Mouse (Mus musculus) heart, embryonic 14.5 days (tissue): Measurements from ENCODE around the gene Kmt2c. TPM values are rescaled to one million over a fixed set of nuclear protein-coding genes. Genes with fewer than 3 reads are reported as not detected.

ENCODE experiments used
- ATAC-seq: fragments of 200-750 bp; cut with Nextera tagmentation; 2 replicates; pipeline ENCODE4 v1.8.0; 2017; ENCODE audit warnings: low read depth, moderate TSS enrichment; ENCODE audit not compliant: insufficient number of reproducible peaks, insufficient read depth, low FRiP score
- H3K27ac ChIP-seq, 2 experiments: fragments of 200-500 bp in 1 of 2; fragments of 300-500 bp in 1 of 2; sonication (generic) in 1 of 2; replicated peaks in 1 of 2; 2 replicates each; pipeline ENCODE4 v1.5.1; 2012 to 2014; ENCODE audit warnings: low read depth in 2 of 2, low read length in 2 of 2, control low read depth in 1 of 2, mild to moderate bottlenecking in 1 of 2, mixed read lengths in 1 of 2; ENCODE audit not compliant: control insufficient read depth in 1 of 2, insufficient read depth in 1 of 2
- H3K27me3 ChIP-seq: fragments of 300-500 bp; sonication (generic); 2 replicates; pipeline ENCODE4 v1.6.1; 2014; ENCODE audit warnings: mild to moderate bottlenecking, low read length, control low read depth; ENCODE audit not compliant: control insufficient read depth, insufficient read depth
- H3K36me3 ChIP-seq: fragments of 300-500 bp; sonication (generic); 2 replicates; pipeline ENCODE4 v1.6.1; 2014; ENCODE audit warnings: mild to moderate bottlenecking, control low read depth, low read length, mixed read lengths; ENCODE audit not compliant: control insufficient read depth, insufficient read depth
- H3K4me1 ChIP-seq, 2 experiments: fragments of 200-500 bp in 1 of 2; fragments of 300-500 bp in 1 of 2; sonication (generic) in 1 of 2; 2 replicates each; pipeline ENCODE4 v1.6.1; 2012 to 2014; ENCODE audit warnings: low read length in 2 of 2, control low read depth in 1 of 2, mixed read lengths in 1 of 2; ENCODE audit not compliant: control insufficient read depth in 2 of 2, insufficient read depth in 2 of 2
- H3K4me2 ChIP-seq: fragments of 300-500 bp; sonication (generic); 2 replicates; pipeline ENCODE4 v1.6.1; 2014; ENCODE audit warnings: mild to moderate bottlenecking, low read length
- H3K4me3 ChIP-seq, 2 experiments: fragments of 200-500 bp in 1 of 2; fragments of 300-500 bp in 1 of 2; sonication (generic) in 1 of 2; 2 replicates each; pipeline ENCODE4 v1.5.1; 2012 to 2014; ENCODE audit warnings: low read length in 2 of 2, mild to moderate bottlenecking in 2 of 2, control low read depth in 1 of 2, low read depth in 1 of 2, moderate library complexity in 1 of 2; ENCODE audit not compliant: control insufficient read depth in 1 of 2, insufficient read depth in 1 of 2
- H3K9ac ChIP-seq: fragments of 300-500 bp; sonication (generic); 2 replicates; pipeline ENCODE4 v1.6.1; 2014; ENCODE audit warnings: mild to moderate bottlenecking, low read length
- H3K9me3 ChIP-seq: fragments of 300-500 bp; sonication (generic); 2 replicates; pipeline ENCODE4 v1.6.1; 2016; ENCODE audit warnings: low read length, control low read depth; ENCODE audit not compliant: control insufficient read depth
- WGBS: fragments of 180-500 bp; shearing (Covaris S2); extraction: QIAGEN DNeasy Blood & Tissue Kit; methylation state at CpG from one replicate; pipeline ENCODE4 v1.1.7; 2014; 5-methylcytosine and 5-hydroxymethylcytosine counted together
- polyA plus RNA-seq: library from polyadenylated mRNA; unstranded; fragments of >200 nt; fragmentation: Nextera tagmentation; extraction: Ambion mirVana; gene quantifications from 2 replicates; pipeline ENCODE4 v1.2.1, GENCODE M21; 2014

Kmt2c gene
- polyA plus RNA-seq, 1 experiment from 2014 or later = 14.0 TPM

- no peak overlapping the region for H3K9ac ChIP-seq
- 71% methylated on average over 5 of the region's 5 CpGs for WGBS
- H3K4me1 ChIP-seq = peaks cover 2 to 3% of the 10 kb centered on the region in 2 experiments; a peak in 2 of 4 replicates
- H3K27me3 ChIP-seq = no peaks in the 10 kb centered on the region
- H3K4me3 ChIP-seq = no peak overlapping the region
- no peak overlapping the region for H3K4me2 ChIP-seq
- ATAC-seq = 0 out of 2 replicates have a peak, but pooled peaks have one; percentile 31
- H3K36me3 ChIP-seq = no peaks in the 10 kb centered on the region
- no peaks in the 10 kb centered on the region for H3K9me3 ChIP-seq
- no peak overlapping the region for H3K27ac ChIP-seq
Observed at GRCm38 (mm10) chr5:25506041-25506440, 7.5 kb upstream of the Kmt2c start.

- Histone ChIP-seq H3K9ac (peak overlapping the region; percentile 82; the same call in 1 of the 2 replicates), H3K4me2 (peak overlapping the region; percentile 79), H3K9me3 (no peaks in the 10 kb centered on the region), H3K4me1 (peaks cover 0 to 13% of the 10 kb centered on the region in 2 experiments; a peak in 3 of 4 replicates), H3K4me3 (peak overlapping the region in 1 of 2 experiments; percentile 86; a peak in 1 of 4 replicates), H3K27me3 (no peaks in the 10 kb centered on the region), H3K27ac (peak overlapping the region in 1 of 2 experiments; percentile 100; a peak in 1 of 4 replicates), H3K36me3 (no peaks in the 10 kb centered on the region)
- ATAC-seq = no peak
- 75% methylated on average over 7 of the region's 7 CpGs for WGBS
Observed at GRCm38 (mm10) chr5:25500686-25501085, 2.1 kb upstream of the Kmt2c start.

- under 1% methylated on average over 81 of the region's 90 CpGs for WGBS
- Histone ChIP-seq H3K36me3 (no peaks in the 10 kb centered on the region), H3K4me3 (peak overlapping the region; percentile 77 to 86), H3K9ac (peak overlapping the region; percentile 95), H3K4me1 (peaks cover 0 to 13% of the 10 kb centered on the region in 2 experiments; a peak in 3 of 4 replicates), H3K9me3 (no peaks in the 10 kb centered on the region), H3K27ac (peak overlapping the region; percentile 98 to 100), H3K27me3 (no peaks in the 10 kb centered on the region), H3K4me2 (peak overlapping the region; percentile 79)
- peak; percentile 84 for ATAC-seq
Observed at GRCm38 (mm10) chr5:25499423-25500398, 1.1 kb upstream of the Kmt2c start.

- peak; percentile 85 for ATAC-seq
- under 1% methylated on average over 48 of the region's 87 CpGs for WGBS
- H3K9ac ChIP-seq = peak overlapping the region; percentile 97
- peak overlapping the region; percentile 100 for H3K4me3 ChIP-seq
- no peaks in the 10 kb centered on the region for H3K27me3 ChIP-seq
- peaks cover 0 to 13% of the 10 kb centered on the region in 2 experiments; a peak in 3 of 4 replicates for H3K4me1 ChIP-seq
- H3K9me3 ChIP-seq = no peaks in the 10 kb centered on the region
- peak overlapping the region; percentile 79 for H3K4me2 ChIP-seq
- H3K36me3 ChIP-seq = no peaks in the 10 kb centered on the region
- H3K27ac ChIP-seq = peak overlapping the region; percentile 98 to 100
Observed at GRCm38 (mm10) chr5:25498821-25499422, 339 bp upstream of the Kmt2c start.

GRCm38 (mm10) chr5:25497720-25498345, 750 bp downstream of the Kmt2c start:
- Histone ChIP-seq H3K9me3 (no peaks in the 10 kb centered on the region), H3K4me1 (peaks cover 0 to 13% of the 10 kb centered on the region in 2 experiments; a peak in 3 of 4 replicates), H3K4me3 (peak overlapping the region; percentile 100), H3K27me3 (no peaks in the 10 kb centered on the region), H3K9ac (peak overlapping the region; percentile 97), H3K27ac (peak overlapping the region; percentile 98 to 100), H3K4me2 (peak overlapping the region; percentile 78), H3K36me3 (no peaks in the 10 kb centered on the region)
- peak; percentile 6; the same call in 1 of the 2 replicates for ATAC-seq
- WGBS = under 1% methylated on average over 61 of the region's 78 CpGs

GRCm38 (mm10) chr5:25497369-25497719, 1.2 kb downstream of the Kmt2c start:
- H3K9me3 ChIP-seq = no peaks in the 10 kb centered on the region

GRCm38 (mm10) chr5:25496652-25497051, 1.9 kb downstream of the Kmt2c start:
- Histone ChIP-seq H3K9ac (peak overlapping the region; percentile 97), H3K9me3 (no peaks in the 10 kb centered on the region), H3K27me3 (no peaks in the 10 kb centered on the region), H3K36me3 (no peaks in the 10 kb centered on the region), H3K4me1 (peaks cover 0 to 13% of the 10 kb centered on the region in 2 experiments; a peak in 3 of 4 replicates), H3K4me3 (peak overlapping the region in 1 of 2 experiments; percentile 100; a peak in 2 of 4 replicates), H3K27ac (no peak overlapping the region), H3K4me2 (peak overlapping the region; percentile 78)
- no peak for ATAC-seq
- 48% methylated on average over 2 of the region's 2 CpGs for WGBS

More at GRCm38 (mm10) chr5:25497369-25497719, 1.2 kb downstream of the Kmt2c start:
- peak overlapping the region in 1 of 2 experiments; percentile 100; a peak in 1 of 4 replicates for H3K27ac ChIP-seq
- no peaks in the 10 kb centered on the region for H3K27me3 ChIP-seq
- 2% methylated on average over 10 of the region's 10 CpGs for WGBS
- H3K4me2 ChIP-seq = peak overlapping the region; percentile 78
- H3K4me3 ChIP-seq = peak overlapping the region; percentile 100
- ATAC-seq = no peak
- no peaks in the 10 kb centered on the region for H3K36me3 ChIP-seq
- peaks cover 0 to 13% of the 10 kb centered on the region in 2 experiments; a peak in 3 of 4 replicates for H3K4me1 ChIP-seq
- peak overlapping the region; percentile 97 for H3K9ac ChIP-seq
